Mouse (Mus musculus) layer of hippocampus, adult 8-10 months (tissue): ENCODE data around the gene Cyp39a1. TPM values are rescaled to one million over a fixed set of nuclear protein-coding genes. Genes with fewer than 3 reads are reported as not detected.

Source experiments
- DNase-seq, 2 experiments: peaks; one replicate each; pipeline ENCODE4 v3.0.0; 2022; ENCODE audit warnings: low spot score in 2 of 2
- total RNA-seq, 4 experiments: library from RNA; stranded (reverse); gene quantifications; 2 replicates each; pipeline ENCODE4 v1.2.4; 2022

Gene Cyp39a1
- total RNA-seq, 4 experiments from 2014 or later = 0.61 to 1.5 (median 1.1) TPM

DNA sequence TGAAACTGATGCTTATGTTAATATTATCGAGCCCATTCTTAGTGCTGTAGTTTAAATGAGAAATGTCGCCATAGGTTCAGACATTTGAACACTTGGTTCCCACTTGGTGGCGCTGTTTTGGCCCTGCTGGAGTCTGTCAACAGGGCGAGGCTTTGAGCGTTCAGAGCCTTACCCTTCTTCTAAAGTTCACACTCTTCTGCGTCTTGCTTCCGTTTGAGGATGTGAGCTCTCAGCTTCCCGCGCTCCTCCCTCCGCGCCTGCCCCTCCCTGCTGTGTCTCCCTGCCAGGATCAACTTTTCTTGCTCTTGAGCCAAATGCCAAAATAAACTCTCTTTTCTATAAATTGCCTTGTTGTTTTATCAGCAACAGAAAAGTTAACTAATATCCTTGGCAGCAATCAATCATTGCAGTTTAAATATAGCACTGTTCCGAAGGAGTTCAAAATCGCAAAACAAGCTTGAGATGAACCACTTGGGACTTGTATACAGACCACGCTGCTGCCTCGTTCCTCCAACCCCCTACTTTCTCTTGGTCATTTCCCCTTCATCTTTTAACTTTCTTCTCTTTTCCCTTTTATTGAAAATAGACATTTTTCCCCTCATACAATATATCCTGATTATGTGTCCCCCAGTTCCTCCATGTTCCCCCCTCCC is 91.5 kb downstream of the Cyp39a1 start:
- no peak for DNase-seq

GRCm38 (mm10) chr17:43784531-43784930 is 117.3 kb downstream of the Cyp39a1 start:
- DNase-seq = no peak

GRCm38 (mm10) chr17:43788222-43788621 is 121.0 kb downstream of the Cyp39a1 start:
- no peak for DNase-seq

GRCm38 (mm10) chr17:43789376-43789775 is 122.2 kb downstream of the Cyp39a1 start:
- no peak for DNase-seq

GRCm38 (mm10) chr17:43791751-43792150 is 124.5 kb downstream of the Cyp39a1 start:
- DNase-seq = no peak

DNA sequence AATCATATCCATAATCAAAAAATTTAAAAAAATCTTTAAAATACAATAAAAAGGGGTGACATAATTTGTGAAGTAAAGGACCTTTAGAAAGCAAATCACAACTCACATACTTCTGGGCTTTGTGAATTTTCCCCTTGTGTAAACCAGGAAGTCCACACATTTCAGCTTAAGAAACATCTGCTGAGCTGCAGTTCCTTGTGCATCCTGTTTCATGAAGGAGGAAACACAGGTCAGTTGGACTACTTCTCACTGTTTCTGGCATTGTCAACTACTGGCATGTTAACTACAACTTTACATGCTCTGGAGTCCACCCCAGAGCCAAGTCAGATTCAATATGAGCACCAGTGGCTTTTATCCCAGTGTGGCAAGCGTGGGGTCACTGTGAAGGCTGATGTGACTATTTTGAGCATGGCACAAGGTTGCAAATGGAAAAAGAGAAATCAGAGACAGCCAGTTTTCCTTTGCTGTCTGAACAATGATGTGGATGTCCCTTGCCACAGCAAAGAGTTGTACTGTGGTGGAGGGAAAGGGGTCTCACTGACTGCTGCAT is 127.6 kb downstream of the Cyp39a1 start:
- no peak for DNase-seq

Other genes starting within 250 kb of the Cyp39a1 start
- gene Mep1a, start 164.6 kb upstream of the Cyp39a1 start, total RNA-seq = not detected
- under 1 TPM in 3 of 4 experiments, not detected in 1; 0.37 to 0.85 (median 0.84) TPM for gene Ankrd66, start 123.8 kb upstream of the Cyp39a1 start, total RNA-seq
- gene Pla2g7, start 99.3 kb upstream of the Cyp39a1 start, total RNA-seq = 100 to 1,000 TPM; 106 to 115 (median 112) TPM
- gene Tdrd6, start 37.1 kb upstream of the Cyp39a1 start, total RNA-seq = under 1 TPM; 0.29 to 0.92 (median 0.41) TPM
- 10 to 100 TPM; 33.2 to 50.6 (median 39.7) TPM for gene Slc25a27, start 211 bp upstream of the Cyp39a1 start, total RNA-seq
- gene Rcan2, start 133.9 kb downstream of the Cyp39a1 start, total RNA-seq = 100 to 1,000 TPM in 2 of 4 experiments, 10 to 100 TPM in 2; 96.1 to 102 (median 98.4) TPM